Mouse (Mus musculus): ENCODE data around the gene Ccdc125. TPM values are rescaled to one million over a fixed set of nuclear protein-coding genes. Genes with fewer than 3 reads are reported as not detected.

The Ccdc125 gene
- total and polyA plus RNA-seq, 2 experiments = 2.2 to 4.0 TPM

DNA sequence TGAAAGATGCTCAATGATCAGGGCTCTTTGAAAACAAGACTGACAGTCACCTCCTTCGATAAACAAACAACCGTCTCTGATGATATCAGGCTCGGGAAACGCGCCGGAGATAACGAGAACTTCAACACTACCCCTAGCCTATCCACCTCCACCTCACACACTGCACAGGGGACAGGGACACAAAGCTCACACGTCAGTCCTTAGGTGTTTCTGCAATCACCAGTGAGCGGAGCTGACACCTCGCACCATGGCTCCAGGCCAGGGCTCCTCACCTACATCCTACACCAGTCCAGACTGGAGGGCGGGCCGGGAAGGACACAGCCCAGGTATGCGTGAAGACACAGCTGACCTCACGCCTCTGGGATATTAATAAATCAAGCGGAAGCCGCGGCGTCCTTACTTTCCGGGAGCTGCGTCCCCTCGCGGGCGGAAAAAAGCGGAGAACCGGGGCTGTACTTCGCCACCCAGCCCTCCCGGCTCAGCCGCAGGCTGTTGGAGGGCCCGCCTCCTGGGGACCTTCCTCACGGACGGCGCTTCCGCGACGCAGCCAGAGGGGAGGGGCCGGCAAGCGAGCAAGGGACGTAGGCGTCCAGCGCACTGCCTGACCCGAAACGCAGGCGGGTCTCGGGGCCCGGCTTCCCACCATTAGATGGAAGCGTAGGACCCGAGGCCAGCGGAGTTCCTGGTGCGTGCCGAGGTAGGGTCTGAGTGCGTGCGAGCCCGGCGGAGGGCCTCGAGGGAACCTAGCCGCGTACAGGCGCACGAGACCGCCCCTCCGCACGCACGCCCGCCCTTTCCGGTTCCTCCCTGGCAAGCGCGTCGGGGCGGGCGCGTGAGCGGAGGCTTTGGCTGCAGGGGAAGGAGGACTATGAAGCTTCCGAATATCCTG, 18.7 kb upstream of the Ccdc125 start, which contains the start of the genes Ak6 and Rad17:
Gene Ak6, plus strand, starts transcription at position 430 of the 889 bp plus-strand sequence.
Gene Rad17, minus strand, starts transcription at position 502 of the 889 bp plus-strand sequence.
- WGBS = under 1% methylated on average over 73 of the region's 73 CpGs
- peak within 1 kb of the TSS; percentile 93 for H3K27ac ChIP-seq (replicated peaks; ENCODE audit: insufficient read depth, low read depth, low read length)
- H3K79me2 ChIP-seq (ENCODE audit: control insufficient read depth, insufficient read depth, low read length) = peaks cover 12% of the 10 kb centered on the region
- H3K36me3 ChIP-seq (ENCODE audit: control insufficient read depth, insufficient read depth, low read length) = peaks cover 16% of the 10 kb centered on the region
- 0 out of 2 replicates have a peak, but pooled peaks have one; percentile 60 for TF ChIP-seq POLR2A (IDR thresholded peaks at IDR 0.05; ENCODE audit: extremely low read depth, insufficient read depth, low read length)
- 0 out of 2 replicates have a peak, but pooled peaks have one; percentile 7 for TF ChIP-seq CTCF (IDR thresholded peaks at IDR 0.05; ENCODE audit: low read depth, low read length)
- peak within 1 kb of the TSS; percentile 92 for H3K9ac ChIP-seq (ENCODE audit: low read depth, low read length)
- peaks cover 5% of the 10 kb centered on the region for H3K4me1 ChIP-seq (ENCODE audit: control insufficient read depth, insufficient read depth, low read length)
- no peaks in the 10 kb centered on the region for H3K27me3 ChIP-seq (ENCODE audit: control insufficient read depth, insufficient read depth, low read length)
- peak; percentile 79 for DNase-seq (ENCODE audit: extremely low read depth, low read depth, low spot score)
- H3K4me3 ChIP-seq (ENCODE audit: insufficient read depth, low read depth, low read length) = peak within 1 kb of the TSS; percentile 81

DNA sequence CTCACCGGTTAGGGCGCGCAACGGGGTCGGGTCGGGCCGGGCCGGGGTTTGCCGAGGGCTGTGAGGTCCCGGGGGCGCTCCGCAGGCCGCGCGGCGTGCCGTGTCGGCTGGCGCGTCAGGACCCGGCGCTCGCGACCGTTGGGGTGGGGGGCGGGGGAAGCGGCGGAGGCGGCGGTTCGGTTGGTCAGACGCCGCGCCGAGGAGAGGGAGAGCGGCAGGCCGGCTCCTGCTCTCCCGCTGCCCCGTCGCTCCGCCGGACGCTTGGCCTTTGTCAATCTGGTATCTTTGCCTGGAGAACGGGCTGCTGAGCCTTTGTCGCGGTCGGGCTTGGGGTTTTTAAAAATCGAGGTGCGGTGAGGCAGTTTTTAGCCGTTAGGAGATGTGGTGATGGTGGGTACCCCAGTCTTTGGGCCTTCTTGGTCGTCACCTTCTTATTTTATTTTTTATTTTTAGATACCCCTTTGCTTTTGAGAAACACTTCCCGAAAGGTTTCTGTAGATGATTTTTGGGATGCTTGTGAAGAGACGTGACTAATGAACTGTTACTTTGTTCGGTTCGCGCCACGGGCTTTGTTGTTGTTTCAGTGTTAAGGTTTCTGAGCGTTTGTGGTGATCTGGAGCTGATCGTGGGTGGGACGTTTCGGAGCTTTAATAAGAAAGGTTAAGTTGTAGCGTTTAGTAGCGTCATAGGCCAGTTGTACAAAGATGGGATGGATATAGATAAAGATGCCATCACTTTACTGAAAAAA, 17.9 kb upstream of the Ccdc125 start, which contains the start of gene Taf9:
Gene Taf9, plus strand, starts transcription at position 141 of the 748 bp plus-strand sequence.
- peak within 1 kb of the TSS; percentile 81 for H3K4me3 ChIP-seq (ENCODE audit: insufficient read depth, low read depth, low read length)
- TF ChIP-seq POLR2A (IDR thresholded peaks at IDR 0.05; ENCODE audit: extremely low read depth, insufficient read depth, low read length) = no peak
- TF ChIP-seq CTCF (IDR thresholded peaks at IDR 0.05; ENCODE audit: low read depth, low read length) = no peak
- DNase-seq (ENCODE audit: extremely low read depth, low read depth, low spot score) = peak; percentile 5
- H3K4me1 ChIP-seq (ENCODE audit: control insufficient read depth, insufficient read depth, low read length) = peaks cover 5% of the 10 kb centered on the region
- H3K9ac ChIP-seq (ENCODE audit: low read depth, low read length) = peak within 1 kb of the TSS; percentile 92
- peaks cover 12% of the 10 kb centered on the region for H3K79me2 ChIP-seq (ENCODE audit: control insufficient read depth, insufficient read depth, low read length)
- H3K27me3 ChIP-seq (ENCODE audit: control insufficient read depth, insufficient read depth, low read length) = no peaks in the 10 kb centered on the region
- peak within 1 kb of the TSS; percentile 93 for H3K27ac ChIP-seq (replicated peaks; ENCODE audit: insufficient read depth, low read depth, low read length)
- peaks cover 11% of the 10 kb centered on the region; the same call in 1 of the 2 replicates for H3K36me3 ChIP-seq (ENCODE audit: control insufficient read depth, insufficient read depth, low read length)
- WGBS = 1% methylated on average over 61 of the region's 63 CpGs

DNA sequence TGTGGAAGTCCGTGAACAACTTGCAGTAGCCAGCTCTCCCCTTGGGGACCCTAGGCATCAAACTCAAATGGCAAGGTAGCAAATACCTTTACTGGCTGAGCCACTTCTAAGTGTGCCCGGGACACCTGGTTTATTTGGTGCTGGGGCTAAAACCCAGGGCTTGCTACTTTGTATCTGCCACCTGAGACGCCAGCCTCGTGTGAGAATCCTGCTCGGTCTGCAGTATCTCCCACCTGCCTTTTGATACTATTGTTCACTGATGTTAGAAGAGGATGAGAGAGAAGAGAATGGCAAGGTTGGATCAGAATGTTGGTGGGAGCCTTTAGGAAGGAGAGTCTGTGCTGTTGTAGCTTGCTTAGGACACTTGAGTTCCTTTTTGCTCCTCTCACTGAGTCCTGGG, 11.4 kb upstream of the Ccdc125 start:
- DNase-seq (ENCODE audit: extremely low read depth, low read depth, low spot score) = no peak
- H3K36me3 ChIP-seq (ENCODE audit: control insufficient read depth, insufficient read depth, low read length) = peaks cover 8% of the 10 kb centered on the region; the same call in 1 of the 2 replicates
- no peak overlapping the region for H3K9ac ChIP-seq (ENCODE audit: low read depth, low read length)
- H3K79me2 ChIP-seq (ENCODE audit: control insufficient read depth, insufficient read depth, low read length) = peaks cover 4% of the 10 kb centered on the region; the same call in 1 of the 2 replicates
- no peaks in the 10 kb centered on the region for H3K4me1 ChIP-seq (ENCODE audit: control insufficient read depth, insufficient read depth, low read length)
- 93% methylated on average over 5 of the region's 5 CpGs for WGBS
- H3K27ac ChIP-seq (replicated peaks; ENCODE audit: insufficient read depth, low read depth, low read length) = no peak overlapping the region
- TF ChIP-seq POLR2A (IDR thresholded peaks at IDR 0.05; ENCODE audit: extremely low read depth, insufficient read depth, low read length) = no peak
- no peak for TF ChIP-seq CTCF (IDR thresholded peaks at IDR 0.05; ENCODE audit: low read depth, low read length)
- no peaks in the 10 kb centered on the region for H3K27me3 ChIP-seq (ENCODE audit: control insufficient read depth, insufficient read depth, low read length)
- H3K4me3 ChIP-seq (ENCODE audit: insufficient read depth, low read depth, low read length) = no peak overlapping the region

DNA sequence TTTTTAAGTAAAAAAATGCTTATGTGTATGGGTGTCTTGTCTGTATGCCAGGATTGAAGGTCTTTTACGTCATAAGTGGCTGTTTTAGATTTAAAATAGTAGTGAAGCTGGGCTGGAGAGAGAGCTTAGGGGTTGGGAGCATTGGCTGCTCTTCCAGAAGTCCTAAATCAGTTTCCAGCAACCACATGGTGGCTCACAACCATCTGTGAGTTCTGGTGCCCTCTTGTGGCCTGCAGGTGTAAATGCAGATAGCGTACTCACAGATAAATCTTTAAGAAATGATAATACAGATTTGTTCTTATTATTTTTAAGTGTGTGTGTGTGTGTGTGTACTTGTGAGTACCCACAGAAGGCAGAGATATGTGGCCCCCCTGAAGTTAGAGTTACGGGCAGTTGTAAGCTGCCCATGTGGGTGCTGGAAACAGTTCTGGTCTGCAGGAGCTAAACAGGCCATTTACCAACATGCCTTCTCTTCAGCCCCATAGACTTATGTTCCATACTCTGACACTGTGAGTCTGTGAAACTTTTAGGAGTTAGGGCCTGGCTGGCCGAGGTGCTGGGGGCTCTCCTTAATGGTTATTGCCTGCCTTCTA, 9.6 kb upstream of the Ccdc125 start:
- H3K9ac ChIP-seq (ENCODE audit: low read depth, low read length) = no peak overlapping the region
- DNase-seq (ENCODE audit: extremely low read depth, low read depth, low spot score) = peak; percentile 58
- no peak for TF ChIP-seq POLR2A (IDR thresholded peaks at IDR 0.05; ENCODE audit: extremely low read depth, insufficient read depth, low read length)
- TF ChIP-seq CTCF (IDR thresholded peaks at IDR 0.05; ENCODE audit: low read depth, low read length) = peak; percentile 73
- no peak overlapping the region for H3K27ac ChIP-seq (replicated peaks; ENCODE audit: insufficient read depth, low read depth, low read length)
- no peaks in the 10 kb centered on the region for H3K4me1 ChIP-seq (ENCODE audit: control insufficient read depth, insufficient read depth, low read length)
- peaks cover 8% of the 10 kb centered on the region; the same call in 1 of the 2 replicates for H3K36me3 ChIP-seq (ENCODE audit: control insufficient read depth, insufficient read depth, low read length)
- H3K79me2 ChIP-seq (ENCODE audit: control insufficient read depth, insufficient read depth, low read length) = peaks cover 4% of the 10 kb centered on the region; the same call in 1 of the 2 replicates
- no peaks in the 10 kb centered on the region for H3K27me3 ChIP-seq (ENCODE audit: control insufficient read depth, insufficient read depth, low read length)
- H3K4me3 ChIP-seq (ENCODE audit: insufficient read depth, low read depth, low read length) = no peak overlapping the region
- WGBS = 40% methylated on average over 4 of the region's 4 CpGs

DNA sequence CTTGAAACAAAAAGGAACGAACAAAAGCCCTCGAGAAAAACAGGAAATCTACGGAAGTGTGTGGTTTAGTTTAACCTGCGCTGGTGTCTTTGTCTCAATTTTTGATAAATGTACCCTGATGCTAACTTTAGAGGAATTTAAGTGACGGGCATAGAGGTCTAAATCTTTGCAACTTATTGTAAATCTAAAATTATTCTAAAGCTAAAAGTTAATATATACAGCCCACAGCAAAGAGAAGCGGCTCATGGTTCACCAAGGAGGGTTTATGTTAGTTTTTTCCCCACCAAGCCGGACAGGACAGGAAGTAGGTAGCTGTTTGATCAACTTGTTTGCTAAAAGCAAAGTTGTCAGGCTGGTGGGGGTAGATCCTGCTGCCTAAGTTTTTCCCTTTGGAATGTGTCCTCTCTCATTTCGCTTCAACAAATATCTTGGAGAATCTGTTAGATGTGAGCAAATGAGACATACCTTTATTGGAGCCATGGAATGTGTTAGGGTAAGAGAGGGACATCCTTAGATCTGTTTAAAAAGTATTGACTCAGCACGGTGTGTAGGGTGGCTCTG, 744 bp downstream of the Ccdc125 start:
- no peak for TF ChIP-seq POLR2A (IDR thresholded peaks at IDR 0.05; ENCODE audit: extremely low read depth, insufficient read depth, low read length)
- TF ChIP-seq CTCF (IDR thresholded peaks at IDR 0.05; ENCODE audit: low read depth, low read length) = no peak
- Histone ChIP-seq H3K27me3 (ENCODE audit: control insufficient read depth, insufficient read depth, low read length) (no peaks in the 10 kb centered on the region), H3K9ac (ENCODE audit: low read depth, low read length) (peak overlapping the region; percentile 42; the same call in 1 of the 2 replicates), H3K4me3 (ENCODE audit: insufficient read depth, low read depth, low read length) (peak overlapping the region; percentile 94), H3K79me2 (ENCODE audit: control insufficient read depth, insufficient read depth, low read length) (peaks cover 4% of the 10 kb centered on the region; the same call in 1 of the 2 replicates), H3K4me1 (ENCODE audit: control insufficient read depth, insufficient read depth, low read length) (no peaks in the 10 kb centered on the region; the same call in 1 of the 2 replicates), H3K27ac (replicated peaks; ENCODE audit: insufficient read depth, low read depth, low read length) (0 out of 2 replicates have a peak overlapping the region, but pooled peaks have one; percentile 75), H3K36me3 (ENCODE audit: control insufficient read depth, insufficient read depth, low read length) (no peaks in the 10 kb centered on the region; the same call in 1 of the 2 replicates)
- WGBS = 4% methylated on average over 9 of the region's 9 CpGs
- peak; percentile 34 for DNase-seq (ENCODE audit: extremely low read depth, low read depth, low spot score)
